Mouse (Mus musculus): Measurements from ENCODE around the gene Dpp8. TPM values are rescaled to one million over a fixed set of nuclear protein-coding genes. Genes with fewer than 3 reads are reported as not detected.
A peak's percentile ranks its signal among the peaks of the same experiment; 100 is the strongest.

Dpp8 gene
- polyA plus RNA-seq, 1 experiment from 2014 or later = 35.0 TPM

GRCm38 (mm10) chr9:65113694-65114093 is 81.5 kb downstream of the Dpp8 start:
- no peak for ATAC-seq (ENCODE audit: insufficient number of reproducible peaks, low FRiP score, low TSS enrichment, low read depth)
- WGBS = 88% methylated on average over 2 of the region's 2 CpGs
- Histone ChIP-seq H3K4me3 (replicated peaks) (no peak overlapping the region), H3K4me1 (peaks cover 17% of the 10 kb centered on the region), H3K36me3 (peaks cover 29% of the 10 kb centered on the region), H3K27me3 (no peaks in the 10 kb centered on the region), H3K9ac (no peak overlapping the region), H3K27ac (replicated peaks) (no peak overlapping the region), H3K4me2 (replicated peaks) (no peak overlapping the region), H3K9me3 (replicated peaks) (no peaks in the 10 kb centered on the region)

GRCm38 (mm10) chr9:65115891-65116290 is 83.7 kb downstream of the Dpp8 start:
- no peak for ATAC-seq (ENCODE audit: insufficient number of reproducible peaks, low FRiP score, low TSS enrichment, low read depth)
- H3K27ac ChIP-seq (replicated peaks) = no peak overlapping the region
- H3K27me3 ChIP-seq = no peaks in the 10 kb centered on the region
- H3K4me2 ChIP-seq (replicated peaks) = no peak overlapping the region
- H3K36me3 ChIP-seq = peaks cover 36% of the 10 kb centered on the region
- WGBS = 53% methylated on average over 2 of the region's 2 CpGs
- no peak overlapping the region for H3K9ac ChIP-seq
- no peak overlapping the region for H3K4me3 ChIP-seq (replicated peaks)
- no peaks in the 10 kb centered on the region for H3K4me1 ChIP-seq
- no peaks in the 10 kb centered on the region for H3K9me3 ChIP-seq (replicated peaks)

- Histone ChIP-seq H3K9ac (no peak overlapping the region), H3K9me3 (replicated peaks) (no peaks in the 10 kb centered on the region), H3K36me3 (peaks cover 36% of the 10 kb centered on the region), H3K27me3 (peaks cover 8% of the 10 kb centered on the region; the same call in 1 of the 2 replicates), H3K4me1 (no peaks in the 10 kb centered on the region), H3K4me2 (replicated peaks) (no peak overlapping the region), H3K27ac (replicated peaks) (no peak overlapping the region), H3K4me3 (replicated peaks) (no peak overlapping the region)
- WGBS = 56% methylated on average over 2 of the region's 2 CpGs
- ATAC-seq (ENCODE audit: insufficient number of reproducible peaks, low FRiP score, low TSS enrichment, low read depth) = no peak
Observed at GRCm38 (mm10) chr9:65117516-65117915, 85.3 kb downstream of the Dpp8 start.

- WGBS = 10% methylated on average over 3 of the region's 3 CpGs
- Histone ChIP-seq H3K9ac (no peak overlapping the region), H3K9me3 (replicated peaks) (no peaks in the 10 kb centered on the region), H3K4me2 (replicated peaks) (no peak overlapping the region), H3K4me3 (replicated peaks) (no peak overlapping the region), H3K36me3 (peaks cover 39% of the 10 kb centered on the region), H3K4me1 (peaks cover 7% of the 10 kb centered on the region; the same call in 1 of the 2 replicates), H3K27ac (replicated peaks) (no peak overlapping the region), H3K27me3 (peaks cover 13% of the 10 kb centered on the region)
- ATAC-seq (ENCODE audit: insufficient number of reproducible peaks, low FRiP score, low TSS enrichment, low read depth) = peak; percentile 42; the same call in 1 of the 2 replicates
Observed at GRCm38 (mm10) chr9:65120935-65121334, 88.7 kb downstream of the Dpp8 start.

GRCm38 (mm10) chr9:65122545-65122944 is 90.3 kb downstream of the Dpp8 start:
- Histone ChIP-seq H3K4me3 (replicated peaks) (0 out of 2 replicates have a peak overlapping the region, but pooled peaks have one; percentile 6), H3K4me1 (peaks cover 7% of the 10 kb centered on the region; the same call in 1 of the 2 replicates), H3K9ac (no peak overlapping the region), H3K36me3 (peaks cover 46% of the 10 kb centered on the region), H3K27me3 (peaks cover 13% of the 10 kb centered on the region), H3K9me3 (replicated peaks) (no peaks in the 10 kb centered on the region), H3K4me2 (replicated peaks) (no peak overlapping the region; the same call in 1 of the 2 replicates), H3K27ac (replicated peaks) (no peak overlapping the region)
- WGBS = 17% methylated on average over 18 of the region's 18 CpGs
- ATAC-seq (ENCODE audit: insufficient number of reproducible peaks, low FRiP score, low TSS enrichment, low read depth) = no peak

GRCm38 (mm10) chr9:65123552-65124168 is 91.4 kb downstream of the Dpp8 start:
- peak overlapping the region; percentile 33 for H3K4me3 ChIP-seq (replicated peaks)
- H3K36me3 ChIP-seq = peaks cover 45% of the 10 kb centered on the region
- peaks cover 12% of the 10 kb centered on the region for H3K4me1 ChIP-seq
- 13% methylated on average over 48 of the region's 48 CpGs for WGBS
- H3K27ac ChIP-seq (replicated peaks) = no peak overlapping the region
- H3K9ac ChIP-seq = no peak overlapping the region
- H3K4me2 ChIP-seq (replicated peaks) = peak overlapping the region; percentile 54
- peaks cover 13% of the 10 kb centered on the region for H3K27me3 ChIP-seq
- H3K9me3 ChIP-seq (replicated peaks) = no peaks in the 10 kb centered on the region
- ATAC-seq (ENCODE audit: insufficient number of reproducible peaks, low FRiP score, low TSS enrichment, low read depth) = peak; percentile 25; the same call in 1 of the 2 replicates

- peaks cover 79% of the 10 kb centered on the region for H3K36me3 ChIP-seq
- 19% methylated on average over 25 of the region's 25 CpGs for WGBS
- no peak for ATAC-seq (ENCODE audit: insufficient number of reproducible peaks, low FRiP score, low TSS enrichment, low read depth)
Observed at GRCm38 (mm10) chr9:65128123-65128815, 96.1 kb downstream of the Dpp8 start.

GRCm38 (mm10) chr9:65131717-65132116 is 99.5 kb downstream of the Dpp8 start:
- no peak for ATAC-seq (ENCODE audit: insufficient number of reproducible peaks, low FRiP score, low TSS enrichment, low read depth)
- H3K36me3 ChIP-seq = peaks cover 77% of the 10 kb centered on the region
- peaks cover 5% of the 10 kb centered on the region; the same call in 1 of the 2 replicates for H3K4me1 ChIP-seq
- H3K27me3 ChIP-seq = no peaks in the 10 kb centered on the region
- H3K4me2 ChIP-seq (replicated peaks) = no peak overlapping the region
- no peak overlapping the region for H3K27ac ChIP-seq (replicated peaks)
- H3K9ac ChIP-seq = no peak overlapping the region
- H3K9me3 ChIP-seq (replicated peaks) = no peaks in the 10 kb centered on the region
- no peak overlapping the region for H3K4me3 ChIP-seq (replicated peaks)
- 82% methylated on average over 5 of the region's 5 CpGs for WGBS

More at GRCm38 (mm10) chr9:65128123-65128815, 96.1 kb downstream of the Dpp8 start:
- H3K27ac ChIP-seq (replicated peaks) = no peak overlapping the region
- no peak overlapping the region for H3K9ac ChIP-seq
- H3K9me3 ChIP-seq (replicated peaks) = no peaks in the 10 kb centered on the region
- peak overlapping the region; percentile 23 for H3K4me3 ChIP-seq (replicated peaks)
- H3K4me2 ChIP-seq (replicated peaks) = peak overlapping the region; percentile 46
- peaks cover 12% of the 10 kb centered on the region for H3K4me1 ChIP-seq
- peaks cover 2% of the 10 kb centered on the region for H3K27me3 ChIP-seq

Other genes starting within 250 kb of the Dpp8 start
- 7.2 and 8.5 TPM in 2 replicates for gene Dennd4a, start 221.1 kb upstream of the Dpp8 start, polyA plus RNA-seq (2015; fragmentation: Nextera tagmentation; extraction: Ambion mirVana)
- gene Slc24a1, start 80.8 kb upstream of the Dpp8 start, polyA plus RNA-seq (2015; fragmentation: Nextera tagmentation; extraction: Ambion mirVana) = 0.04 and 0.12 TPM in 2 replicates
- gene Ints14, start 71.5 kb upstream of the Dpp8 start, polyA plus RNA-seq (2015; fragmentation: Nextera tagmentation; extraction: Ambion mirVana) = 44.5 and 45.2 TPM in 2 replicates
- 77.5 and 78.5 TPM in 2 replicates for gene Hacd3, start 10.7 kb upstream of the Dpp8 start, polyA plus RNA-seq (2015; fragmentation: Nextera tagmentation; extraction: Ambion mirVana)
- 38.1 and 38.4 TPM in 2 replicates for gene Igdcc4, start 69.1 kb downstream of the Dpp8 start, polyA plus RNA-seq (2015; fragmentation: Nextera tagmentation; extraction: Ambion mirVana)
- 1.5 and 2.3 TPM in 2 replicates for gene Igdcc3, start 108.8 kb downstream of the Dpp8 start, polyA plus RNA-seq (2015; fragmentation: Nextera tagmentation; extraction: Ambion mirVana)
- 7.5 and 8.9 TPM in 2 replicates for gene Parp16, start 162.9 kb downstream of the Dpp8 start, polyA plus RNA-seq (2015; fragmentation: Nextera tagmentation; extraction: Ambion mirVana)
- gene Cilp, start 232.8 kb downstream of the Dpp8 start, polyA plus RNA-seq (2015; fragmentation: Nextera tagmentation; extraction: Ambion mirVana) = 2.6 and 3.5 TPM in 2 replicates

Data from embryonic facial prominence, embryonic 15.5 days (tissue).